Mouse (Mus musculus) bone marrow, adult 2 months (tissue): ENCODE data around the gene Stat1. TPM values are rescaled to one million over a fixed set of nuclear protein-coding genes. Genes with fewer than 3 reads are reported as not detected.

Experiments
- H3K27ac ChIP-seq: fragments of 200-500 bp; 2 replicates; pipeline ENCODE4 v1.5.1; 2012; ENCODE audit warnings: low read depth, mild to moderate bottlenecking, control low read depth, inconsistent platforms, low read length; ENCODE audit not compliant: control insufficient read depth, poor library complexity, insufficient read depth
- H3K4me1 ChIP-seq: fragments of 200-500 bp; 2 replicates; pipeline ENCODE4 v1.6.1; 2011; ENCODE audit warnings: low read length; ENCODE audit not compliant: control insufficient read depth, insufficient read depth
- H3K4me3 ChIP-seq: fragments of 200-500 bp; replicated peaks from 2 replicates; pipeline ENCODE3; 2011; ENCODE audit warnings: mild to moderate bottlenecking, low read depth, low read length, control low read depth; ENCODE audit not compliant: control insufficient read depth
- CTCF ChIP-seq: fragments of 200-500 bp; IDR thresholded peaks from 2 replicates; pipeline ENCODE4 v1.5.1; 2011; ENCODE audit warnings: low read length, control low read depth; ENCODE audit not compliant: control insufficient read depth, insufficient read depth
- POLR2A ChIP-seq: fragments of 200-500 bp; IDR thresholded peaks from 2 replicates; pipeline ENCODE4 v1.6.1; 2011; ENCODE audit warnings: low read depth, mild to moderate bottlenecking, control low read depth, low read length, borderline replicate concordance; ENCODE audit not compliant: control insufficient read depth
- WGBS: fragments of 180-500 bp; shearing (Covaris S2); methylation state at CpG from one replicate; pipeline ENCODE4 v1.1.7; 2018; 5-methylcytosine and 5-hydroxymethylcytosine counted together
- polyA plus RNA-seq: library from polyadenylated mRNA; stranded (reverse); fragments of >200 nt; gene quantifications from 2 replicates; pipeline ENCODE4 v1.2.4, GENCODE M21; 2011; ENCODE audit warnings: low replicate concordance; ENCODE audit not compliant: missing spikeins, insufficient read depth, insufficient read length

Gene Stat1
- polyA plus RNA-seq: 20.8 and 28.8 TPM in 2 replicates

DNA sequence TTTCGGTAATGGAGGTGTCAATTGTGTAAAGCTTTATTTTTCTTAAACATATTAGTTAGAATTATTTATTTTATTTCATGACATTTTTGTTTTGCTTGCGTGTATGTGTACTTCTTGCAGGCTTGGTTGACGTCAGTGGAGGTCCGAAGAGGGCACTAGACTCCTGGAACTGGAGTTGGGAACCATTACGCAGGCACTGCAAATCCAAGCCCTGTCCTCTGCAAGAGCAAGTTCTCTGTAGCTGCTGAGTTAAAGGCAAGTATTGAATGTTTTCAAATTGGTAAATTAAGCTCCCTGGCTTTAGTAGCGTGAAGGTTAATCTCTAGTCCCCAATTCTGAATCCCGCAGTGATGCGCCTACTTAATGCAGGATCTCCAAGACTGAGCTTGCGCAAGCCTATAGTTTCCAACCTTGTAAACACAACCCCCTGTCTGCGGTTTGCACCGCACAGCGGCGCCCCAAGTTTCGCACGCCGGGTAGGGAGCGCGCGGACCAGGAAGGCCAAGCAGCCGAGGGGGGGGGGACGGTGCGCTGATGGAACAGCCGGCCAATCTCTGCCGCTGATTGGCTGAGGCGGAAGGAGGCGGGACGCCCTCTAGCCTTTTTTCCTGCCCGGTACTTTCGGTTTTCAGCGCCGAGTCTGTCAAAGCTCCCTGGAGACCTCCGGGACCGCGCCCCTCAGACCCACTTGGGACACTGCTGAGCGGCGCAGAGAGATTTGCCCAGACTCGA is at the start of gene Stat1:
Gene Stat1, plus strand, starts transcription at position 581 of the 732 bp plus-strand sequence.
- whole genome bisulfite sequencing: 4% methylated on average over 37 of the region's 37 CpGs
- peaks cover 4% of the 10 kb centered on the region; the same call in 1 of the 2 replicates for H3K4me1 ChIP-seq
- peak within 1 kb of the TSS; percentile 87 for H3K27ac ChIP-seq
- H3K4me3 ChIP-seq: peak within 1 kb of the TSS; percentile 89
- TF ChIP-seq CTCF: no peak
- peak; percentile 67; the same call in 1 of the 2 replicates for TF ChIP-seq POLR2A

DNA sequence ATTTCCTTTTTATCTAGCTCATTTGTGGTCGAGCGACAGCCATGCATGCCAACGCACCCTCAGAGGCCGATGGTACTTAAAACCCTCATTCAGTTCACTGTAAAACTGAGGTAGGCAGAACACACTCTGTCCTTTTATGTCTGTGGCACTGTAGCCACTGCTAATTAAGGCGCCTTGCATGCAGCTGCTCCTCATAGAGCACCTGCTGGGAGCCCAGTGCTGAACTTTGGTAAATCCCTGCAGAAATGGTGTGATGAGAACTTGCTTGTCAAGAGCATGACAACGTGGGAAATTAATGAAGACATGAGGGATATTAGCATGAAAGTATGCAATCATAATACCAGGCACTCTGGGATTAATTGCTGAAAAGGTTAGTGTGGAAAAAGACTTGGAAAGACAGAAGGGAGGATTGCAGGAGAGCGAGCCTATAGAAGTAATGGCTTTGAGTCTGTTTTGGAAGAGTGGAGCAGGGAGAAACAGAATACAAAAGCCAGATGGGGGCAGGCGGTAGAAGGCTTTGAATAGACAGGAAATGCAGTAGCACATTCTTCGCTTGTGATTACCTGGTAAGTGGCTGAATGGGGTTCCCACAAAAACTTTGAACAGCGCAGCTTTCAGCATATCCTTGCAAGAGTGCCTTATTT is 39.4 kb upstream of the Stat1 start:
- H3K27ac ChIP-seq: no peak overlapping the region
- WGBS: 79% methylated on average over 10 of the region's 10 CpGs
- H3K4me3 ChIP-seq: no peak overlapping the region
- H3K4me1 ChIP-seq: no peaks in the 10 kb centered on the region
- TF ChIP-seq CTCF: no peak
- no peak for TF ChIP-seq POLR2A

DNA sequence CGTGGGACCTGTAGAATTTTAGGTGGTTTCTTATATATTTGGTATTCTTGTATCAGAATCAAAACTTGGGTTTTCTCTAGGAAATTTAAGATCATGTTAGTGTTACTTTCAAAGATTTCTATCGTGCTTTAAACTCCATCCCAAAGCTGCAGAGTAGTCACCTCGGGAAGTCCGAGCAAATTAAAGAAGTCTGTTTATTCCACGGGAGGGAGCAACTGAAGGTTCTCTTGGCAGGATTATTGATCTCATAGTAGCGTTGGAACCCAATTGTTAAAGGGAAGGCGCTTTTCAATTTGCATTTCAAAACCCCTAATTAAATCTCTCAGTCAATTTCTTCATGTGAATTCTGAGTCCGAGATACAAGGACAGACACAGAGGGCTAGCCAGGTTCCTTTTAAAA is 38.9 kb upstream of the Stat1 start:
- H3K4me1 ChIP-seq: no peaks in the 10 kb centered on the region
- no peak for TF ChIP-seq POLR2A
- no peak for TF ChIP-seq CTCF
- H3K4me3 ChIP-seq: no peak overlapping the region
- WGBS: 84% methylated on average over 8 of the region's 8 CpGs
- no peak overlapping the region for H3K27ac ChIP-seq

DNA sequence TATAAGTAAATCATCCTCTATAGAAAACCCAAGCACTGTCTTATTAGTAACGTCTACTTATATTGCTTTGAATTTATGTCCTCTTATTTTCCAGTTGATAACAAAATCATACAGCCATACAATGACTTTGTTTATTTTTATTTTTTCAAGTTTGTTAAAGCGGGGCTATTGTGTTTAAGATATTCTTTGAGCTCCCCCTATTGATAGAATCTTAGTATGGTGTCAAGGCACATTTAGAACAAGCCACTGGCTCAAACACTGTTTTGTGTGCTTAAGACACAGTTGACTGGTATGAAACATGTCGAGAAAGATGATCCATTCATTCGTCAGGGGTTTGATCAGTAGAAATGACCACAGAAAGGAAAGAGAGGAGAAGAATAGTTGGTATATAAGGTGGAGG is 33.0 kb upstream of the Stat1 start:
- no peak for TF ChIP-seq CTCF
- no peak for TF ChIP-seq POLR2A
- Histone ChIP-seq H3K4me1 (no peaks in the 10 kb centered on the region), H3K4me3 (no peak overlapping the region), H3K27ac (no peak overlapping the region)
- 46% methylated on average over 4 of the region's 4 CpGs for WGBS

DNA sequence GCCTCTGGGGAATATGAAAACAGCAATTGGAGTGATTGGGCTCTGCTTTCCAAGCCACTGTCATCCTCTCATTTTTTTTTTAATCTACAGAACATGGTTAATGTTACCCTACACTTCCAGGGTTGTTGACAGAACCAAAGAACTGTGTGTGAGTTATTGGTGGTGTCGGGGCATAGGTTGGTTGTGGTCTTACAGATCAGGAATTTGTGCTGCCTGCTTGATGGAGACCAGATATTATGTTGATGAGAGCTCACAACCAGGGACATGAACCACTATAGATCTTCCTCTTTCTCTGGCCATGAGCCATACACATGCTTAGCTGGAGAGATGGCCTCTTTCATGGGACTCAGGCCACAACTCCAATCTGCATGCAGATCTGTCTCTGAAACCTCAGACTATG is 32.1 kb upstream of the Stat1 start:
- TF ChIP-seq POLR2A (no peak), CTCF (no peak)
- WGBS: 71% methylated on average over 1 of the region's 1 CpGs

DNA sequence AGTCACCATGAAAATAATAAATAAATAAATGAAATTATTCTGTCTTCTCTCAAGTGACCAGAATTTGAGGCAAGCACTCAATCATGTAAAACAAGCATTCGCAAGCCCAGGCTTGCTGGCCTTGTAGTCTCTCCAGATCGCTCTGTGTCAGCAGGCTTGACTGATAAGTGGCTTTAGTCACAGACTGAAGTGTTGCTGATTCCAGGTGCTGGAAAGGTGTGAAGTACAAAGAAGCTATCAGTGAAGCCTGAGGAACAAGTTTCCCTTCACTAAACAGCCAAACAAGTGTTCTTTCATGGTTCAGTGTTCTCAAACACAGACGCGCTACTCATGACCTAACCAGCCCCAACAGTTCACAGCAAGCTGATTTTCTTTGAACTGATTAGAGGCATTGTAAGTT is 30.6 kb upstream of the Stat1 start:
- no peak for TF ChIP-seq CTCF
- TF ChIP-seq POLR2A: no peak

More for the DNA sequence above, 32.1 kb upstream of the Stat1 start:
- Histone ChIP-seq H3K27ac (no peak overlapping the region), H3K4me1 (no peaks in the 10 kb centered on the region), H3K4me3 (no peak overlapping the region)

DNA sequence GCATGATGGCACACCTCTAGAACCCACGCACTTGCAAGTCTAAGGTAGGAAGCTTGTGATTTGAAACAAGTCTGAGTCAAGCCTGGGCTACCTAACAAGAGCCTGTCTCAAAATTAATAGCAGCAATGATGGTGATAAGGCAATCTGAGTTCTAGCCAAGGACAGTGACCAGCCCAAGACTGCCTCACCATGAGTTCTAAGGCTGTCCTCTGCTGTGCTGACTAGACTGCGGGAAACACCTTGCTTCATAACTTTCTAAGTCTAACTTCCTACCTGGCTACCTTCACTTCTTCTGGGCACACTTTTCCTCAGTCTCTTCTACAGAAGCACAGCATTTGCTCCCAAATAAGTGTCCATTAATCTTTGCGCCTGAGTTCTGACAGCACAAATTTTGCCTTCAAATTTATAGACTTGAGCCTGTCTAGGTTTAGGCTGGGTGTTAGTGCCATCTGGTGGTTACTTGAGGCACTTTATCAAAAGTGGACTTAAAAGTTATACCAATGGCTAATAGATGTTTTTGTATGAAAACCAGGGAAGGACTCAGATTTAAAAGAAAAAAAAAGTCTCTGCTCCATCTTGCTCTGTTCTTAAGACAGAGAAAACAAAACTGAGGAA is 20.5 kb upstream of the Stat1 start:
- Histone ChIP-seq H3K27ac (no peak overlapping the region), H3K4me1 (no peaks in the 10 kb centered on the region), H3K4me3 (no peak overlapping the region)
- TF ChIP-seq CTCF (no peak), POLR2A (no peak)
- WGBS: 80% methylated on average over 3 of the region's 3 CpGs

More for the DNA sequence above, 30.6 kb upstream of the Stat1 start:
- no peaks in the 10 kb centered on the region for H3K4me1 ChIP-seq
- H3K4me3 ChIP-seq: no peak overlapping the region
- H3K27ac ChIP-seq: no peak overlapping the region
- WGBS: 89% methylated on average over 4 of the region's 4 CpGs

DNA sequence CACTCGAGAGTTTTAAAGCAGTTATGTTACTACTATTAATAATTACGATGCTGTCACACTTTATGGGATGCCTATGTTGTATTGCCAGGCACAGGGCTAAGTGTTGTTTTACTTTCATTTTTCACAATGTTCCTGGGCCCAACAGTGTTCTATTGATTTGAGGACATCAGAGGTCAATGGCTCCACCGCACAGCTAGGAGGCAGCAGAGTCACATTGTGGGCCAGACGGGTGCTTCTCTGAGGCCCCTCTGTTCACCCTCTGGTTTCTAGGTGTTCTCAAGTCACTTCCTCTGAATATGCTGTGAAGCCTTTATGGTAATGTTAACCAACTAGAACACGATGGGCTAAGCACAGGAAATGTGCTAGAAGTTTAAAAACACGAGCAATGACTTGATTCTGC is 18.7 kb upstream of the Stat1 start:
- Histone ChIP-seq H3K4me1 (no peaks in the 10 kb centered on the region), H3K27ac (no peak overlapping the region), H3K4me3 (no peak overlapping the region)
- WGBS: 44% methylated on average over 6 of the region's 6 CpGs
- TF ChIP-seq CTCF (peak; percentile 69), POLR2A (no peak)
